Mouse (Mus musculus) gastrocnemius, postnatal 25 days (tissue): ENCODE measurements around the gene Parp8. TPM values are rescaled to one million over a fixed set of nuclear protein-coding genes. Genes with fewer than 3 reads are reported as not detected.
"Not testable (repeated sequence)": the region's sequence is repeated elsewhere in the genome, so short reads cannot be mapped to it uniquely, and the experiment has no call there.

Experiments
- DNase-seq: peaks from one replicate; pipeline ENCODE4 v3.0.0; 2022
- total RNA-seq, 2 experiments: library from RNA; stranded (reverse); gene quantifications; 1 replicate in 1 of 2; 2 replicates in 1 of 2; pipeline ENCODE4 v1.2.3; 2021

The Parp8 gene
- total RNA-seq, 2 experiments from 2014 or later: 11.1 to 14.9 TPM

DNA sequence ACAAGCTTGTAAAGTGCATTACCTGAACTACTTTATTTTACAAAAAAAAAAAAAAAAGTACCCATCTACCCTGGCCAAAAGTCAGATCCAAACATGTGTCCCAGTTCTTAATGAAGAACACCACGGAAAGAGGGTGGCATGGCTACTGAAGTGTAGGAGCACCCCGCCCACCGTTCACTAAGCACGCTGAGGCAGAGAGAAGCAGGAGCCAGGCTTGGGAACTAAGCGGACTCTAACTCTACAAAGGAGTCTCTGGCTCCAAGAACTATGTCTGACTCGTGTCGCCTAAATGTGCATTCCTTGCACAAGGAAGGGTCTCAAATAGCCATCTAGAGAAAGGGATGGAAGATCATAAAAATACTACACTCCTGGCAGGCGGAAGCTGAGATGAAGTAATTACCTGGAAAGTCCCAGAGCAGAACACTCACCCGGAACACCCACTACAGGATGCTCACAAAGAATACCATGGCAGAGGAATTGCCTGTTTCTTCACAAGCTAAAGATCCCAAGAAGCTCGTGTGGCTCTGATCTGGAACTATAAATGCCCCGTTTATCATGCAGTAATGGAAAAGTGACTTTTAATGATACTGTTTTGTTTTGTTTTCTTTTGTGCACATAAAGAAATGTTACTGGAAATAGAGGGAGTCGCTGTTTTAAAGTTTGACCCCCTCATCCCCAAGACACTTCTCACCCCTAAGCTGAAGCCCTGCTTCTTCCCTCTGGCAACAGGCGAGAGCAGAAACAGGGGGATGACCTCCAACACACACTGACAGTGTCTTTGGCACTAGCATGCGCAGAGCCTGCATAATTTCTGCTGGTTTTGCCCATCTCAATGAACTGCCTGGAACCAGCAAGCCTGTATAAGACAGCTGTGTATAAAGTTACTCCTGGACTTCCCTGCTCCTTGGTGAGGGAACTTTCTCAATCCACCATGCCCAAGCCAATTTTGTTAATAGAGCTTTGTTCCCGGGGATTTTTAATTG lies 62.6 kb downstream of the Parp8 start:
- DNase-seq: no peak

DNA sequence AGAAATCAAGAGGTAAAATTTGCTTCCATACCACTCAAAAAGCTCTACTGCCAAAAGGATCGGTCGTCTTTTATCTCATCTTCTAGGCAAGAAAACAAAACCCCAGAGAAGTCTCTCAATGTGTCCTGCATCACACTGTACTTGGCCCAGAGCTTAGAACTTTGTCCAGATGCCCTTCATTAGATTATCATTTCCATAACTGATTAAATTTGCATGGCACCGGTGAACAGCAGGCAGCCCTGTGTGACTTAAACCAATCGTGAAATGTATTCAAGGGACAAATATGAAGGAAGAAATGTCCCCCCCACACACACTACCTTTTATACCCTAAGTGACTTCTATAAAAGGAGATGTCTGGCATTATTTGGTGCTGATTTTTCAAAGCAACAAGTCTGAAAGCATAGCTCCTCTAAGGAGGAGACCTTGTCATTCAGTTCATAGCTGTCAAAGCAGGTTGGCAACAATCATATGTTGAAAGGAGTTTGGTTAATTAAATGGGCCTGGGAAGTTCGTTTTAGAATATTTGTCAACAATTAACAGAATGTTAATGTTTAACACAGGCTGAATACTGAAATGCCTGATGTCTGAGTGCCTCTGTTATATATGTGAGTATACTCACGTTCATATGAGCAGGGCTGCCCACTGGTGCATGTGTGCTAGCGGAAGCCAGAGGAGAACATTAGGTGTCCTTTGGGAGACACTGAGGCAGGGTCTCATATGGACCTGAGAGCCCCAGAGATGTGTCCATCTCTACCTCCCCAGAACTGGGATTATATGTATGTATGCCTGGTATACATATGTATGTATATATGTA lies 66.4 kb downstream of the Parp8 start:
- DNase-seq: no peak

DNA sequence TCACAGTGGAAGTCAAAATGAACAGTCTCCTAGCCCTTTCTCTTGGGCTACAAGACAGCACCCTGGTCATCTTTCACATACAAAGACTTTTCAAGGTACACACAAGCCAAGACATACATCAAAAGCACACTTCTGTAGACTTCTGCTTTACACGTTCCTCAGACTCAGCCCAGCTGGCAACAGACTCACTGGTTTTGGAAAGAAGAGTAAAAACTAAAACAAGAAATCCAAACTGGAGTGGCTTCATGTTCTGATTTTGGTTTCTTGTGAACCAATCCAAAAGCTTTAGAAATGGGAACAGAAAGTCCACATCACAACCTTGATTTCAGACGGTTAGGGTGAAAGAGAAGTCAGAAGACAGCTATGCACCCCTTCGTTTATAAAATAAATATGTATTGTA lies 67.8 kb downstream of the Parp8 start:
- no peak for DNase-seq

DNA sequence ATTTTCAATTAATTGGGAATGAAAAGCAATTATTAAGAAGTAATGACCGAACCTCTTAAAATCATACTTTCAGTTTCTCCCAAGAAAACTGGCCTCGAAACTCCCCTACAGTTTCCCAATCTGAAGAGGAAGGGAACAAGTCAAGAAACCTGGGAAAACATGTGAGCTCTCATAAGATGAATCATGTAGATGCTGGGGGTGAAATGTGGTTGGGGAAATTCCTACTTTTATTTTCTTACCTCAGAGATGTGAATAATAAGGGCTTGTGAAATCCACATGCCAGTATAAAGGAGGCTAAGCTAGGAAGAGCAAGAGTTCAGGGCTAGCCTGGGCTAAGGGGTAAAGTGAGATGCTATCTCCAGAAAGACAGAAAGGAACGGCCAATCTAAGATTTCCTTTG lies 74.0 kb downstream of the Parp8 start:
- no peak for DNase-seq

DNA sequence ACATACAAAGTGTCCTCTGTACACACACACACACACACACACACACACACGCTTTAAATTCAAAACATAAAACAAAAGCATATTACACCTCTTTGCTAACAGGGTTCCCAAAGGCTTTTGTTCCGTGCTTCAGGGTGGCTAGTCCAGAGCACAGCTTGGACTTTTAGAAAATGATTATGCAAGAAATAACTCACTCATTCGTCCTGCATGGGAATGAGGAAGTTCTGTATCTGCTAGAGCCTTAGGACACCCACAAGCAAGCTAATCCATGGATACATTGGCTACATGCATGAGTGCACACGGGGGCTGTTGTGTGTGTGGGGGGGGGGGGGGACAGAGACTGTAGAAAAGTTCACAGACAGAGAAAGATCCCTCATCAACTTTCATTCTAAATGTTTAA lies 75.8 kb downstream of the Parp8 start:
- DNase-seq: no peak

DNA sequence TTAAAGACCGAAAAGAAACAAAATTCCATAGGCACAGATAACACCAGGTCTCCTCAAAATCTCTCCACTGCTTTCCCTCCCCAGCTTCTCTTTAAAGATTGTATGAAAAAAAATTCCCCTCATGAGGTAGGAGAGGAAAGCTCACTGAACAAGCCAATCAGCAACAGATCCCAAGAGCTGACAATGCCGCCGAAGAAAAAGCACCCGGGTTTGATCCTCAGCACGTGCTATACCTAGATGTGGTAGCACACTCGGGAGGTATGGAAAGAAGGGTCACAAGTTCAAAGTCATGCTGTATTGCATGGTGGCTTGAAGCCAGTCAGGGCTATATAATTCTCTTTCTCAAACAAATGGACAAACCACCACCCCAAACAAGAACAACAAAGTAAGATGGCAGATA lies 76.3 kb downstream of the Parp8 start:
- no peak for DNase-seq

DNA sequence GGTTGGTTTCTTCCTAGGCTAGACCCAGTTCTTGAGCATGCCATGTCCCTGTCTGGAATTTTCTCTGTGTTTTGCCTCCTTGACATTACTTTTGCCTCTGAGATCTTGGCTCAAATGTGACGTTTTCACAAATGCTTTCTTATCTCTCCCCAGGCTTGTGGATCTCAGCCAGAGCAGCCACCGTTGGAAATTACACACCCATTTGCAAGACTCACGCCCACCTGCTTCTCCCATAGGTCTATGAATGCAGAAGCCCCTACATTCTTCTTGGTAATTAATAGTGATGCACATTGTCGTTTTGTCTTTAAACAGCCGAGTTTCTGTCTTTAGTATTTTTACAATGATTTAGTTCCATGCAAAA lies 77.1 kb downstream of the Parp8 start:
- DNase-seq: no peak

DNA sequence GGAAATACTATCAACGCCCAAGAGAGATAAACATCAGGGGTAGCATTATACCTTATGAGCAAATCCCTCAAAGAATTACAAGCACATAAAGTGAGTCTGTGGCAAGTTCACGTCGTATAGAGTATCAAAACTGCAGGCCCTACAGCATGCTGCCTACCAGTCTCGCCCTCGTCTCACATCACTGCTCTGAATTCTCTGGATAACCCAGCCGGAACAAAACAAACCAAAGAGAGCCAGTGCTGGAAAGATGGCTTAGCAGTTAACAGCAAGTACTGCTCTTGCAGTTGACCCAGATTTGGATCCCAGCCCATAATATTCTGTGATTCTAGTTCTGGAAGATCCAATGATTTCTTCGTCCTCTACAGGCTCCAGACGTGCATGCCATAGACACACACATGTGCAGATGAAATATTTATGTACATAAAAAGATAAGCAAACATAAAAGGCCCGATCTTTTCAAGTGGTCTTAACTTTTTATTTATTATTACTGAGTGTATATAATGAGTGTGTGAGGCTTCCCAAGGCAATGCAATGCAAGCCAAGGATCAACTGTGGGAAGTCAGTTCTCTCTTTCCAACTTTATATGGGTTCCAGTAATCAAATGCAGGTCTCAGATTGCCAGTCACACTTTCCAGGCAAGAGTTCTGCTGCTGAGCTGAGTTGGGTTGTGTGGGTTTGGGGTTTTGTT lies 77.6 kb downstream of the Parp8 start:
- DNase-seq: no peak

DNA sequence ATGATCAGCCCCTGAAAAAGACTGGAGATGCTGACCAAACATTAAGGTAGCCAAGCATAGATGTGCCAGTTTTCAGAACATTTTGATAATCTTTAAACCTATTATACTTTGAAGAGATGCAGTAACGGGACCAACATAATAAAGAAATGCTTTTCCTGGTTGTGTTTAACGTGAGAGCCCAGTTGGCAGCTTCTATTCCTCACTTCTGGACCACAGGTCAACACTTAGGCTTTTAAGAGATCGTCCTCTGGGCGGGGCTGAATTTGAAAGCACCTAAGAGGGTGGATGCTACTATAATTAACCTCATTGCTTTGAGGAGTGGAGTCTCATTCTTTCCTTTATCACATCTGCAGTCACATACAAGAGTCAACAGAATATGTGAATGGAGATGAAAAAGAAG lies 78.8 kb downstream of the Parp8 start:
- no peak for DNase-seq

DNA sequence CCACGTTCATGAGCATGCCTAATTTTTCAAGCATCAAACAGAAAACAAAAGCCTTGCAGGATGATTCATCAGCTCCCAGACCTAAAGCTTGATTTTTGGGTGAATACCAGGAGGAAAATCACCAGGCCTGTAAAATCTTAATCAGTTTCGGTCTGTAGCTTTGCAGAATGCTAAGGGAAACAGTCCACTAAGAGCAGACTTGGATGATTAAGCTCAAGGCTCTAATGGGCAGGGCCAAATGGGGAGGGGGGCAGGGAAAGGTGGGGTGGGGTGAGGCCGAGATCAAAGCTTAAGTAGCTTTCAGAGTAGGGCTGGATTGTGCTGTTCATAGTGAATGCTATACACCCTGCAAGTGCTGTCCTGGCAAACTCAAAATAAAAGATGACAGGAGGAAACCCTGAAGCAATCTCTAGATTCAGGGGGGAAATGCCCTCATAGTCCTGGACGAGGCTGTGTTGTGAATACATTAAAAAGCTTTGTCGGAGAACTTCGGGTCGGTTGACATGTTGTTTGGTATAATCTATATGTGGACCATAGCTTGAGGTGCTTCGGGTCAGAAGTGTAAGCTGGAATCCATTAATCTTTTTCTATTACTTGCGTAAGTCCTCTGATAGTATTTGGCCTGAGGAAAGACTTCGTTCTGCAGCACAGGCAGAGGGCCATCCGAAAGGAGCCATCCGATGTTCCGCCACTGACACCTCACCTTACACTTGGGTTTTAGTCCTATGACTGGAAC lies 83.9 kb downstream of the Parp8 start:
- no peak for DNase-seq

DNA sequence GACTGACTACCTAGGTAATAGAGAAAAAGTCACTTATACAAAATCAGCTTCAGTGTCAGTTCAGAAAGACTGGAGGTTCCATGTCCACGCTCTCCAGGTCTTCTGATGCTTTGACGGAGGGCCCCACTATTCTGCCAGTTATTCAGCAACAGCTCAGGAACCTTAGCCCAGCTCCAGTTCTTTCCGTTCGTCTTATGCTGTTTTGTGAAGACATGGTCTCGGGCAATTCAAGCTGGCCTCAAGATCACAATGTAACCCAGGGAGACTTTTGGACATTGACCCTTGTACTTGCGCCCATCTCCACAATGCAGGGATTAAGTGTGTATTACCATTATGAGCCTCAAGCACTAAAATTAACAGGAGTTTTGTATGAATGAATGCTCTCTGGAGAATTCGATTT lies 84.6 kb downstream of the Parp8 start:
- DNase-seq: no peak

DNA sequence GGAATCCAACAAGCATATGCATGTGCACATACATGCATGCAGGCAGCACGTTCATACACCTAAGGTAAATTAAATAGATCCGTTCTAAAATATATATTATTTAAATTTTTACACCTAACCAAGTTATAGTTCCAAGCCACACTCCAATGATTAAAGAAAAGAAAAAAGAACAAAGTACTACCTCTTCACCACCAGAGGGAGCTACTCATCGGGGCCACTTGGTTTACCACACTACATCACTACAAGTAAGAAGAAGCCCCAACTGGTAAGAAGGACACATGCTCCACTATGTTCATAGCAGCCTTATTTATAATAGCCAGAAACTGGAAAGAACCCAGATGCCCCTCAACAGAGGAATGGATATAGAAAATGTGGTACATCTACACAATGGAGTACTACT lies 88.3 kb downstream of the Parp8 start:
- DNase-seq: not testable (repeated sequence)

DNA sequence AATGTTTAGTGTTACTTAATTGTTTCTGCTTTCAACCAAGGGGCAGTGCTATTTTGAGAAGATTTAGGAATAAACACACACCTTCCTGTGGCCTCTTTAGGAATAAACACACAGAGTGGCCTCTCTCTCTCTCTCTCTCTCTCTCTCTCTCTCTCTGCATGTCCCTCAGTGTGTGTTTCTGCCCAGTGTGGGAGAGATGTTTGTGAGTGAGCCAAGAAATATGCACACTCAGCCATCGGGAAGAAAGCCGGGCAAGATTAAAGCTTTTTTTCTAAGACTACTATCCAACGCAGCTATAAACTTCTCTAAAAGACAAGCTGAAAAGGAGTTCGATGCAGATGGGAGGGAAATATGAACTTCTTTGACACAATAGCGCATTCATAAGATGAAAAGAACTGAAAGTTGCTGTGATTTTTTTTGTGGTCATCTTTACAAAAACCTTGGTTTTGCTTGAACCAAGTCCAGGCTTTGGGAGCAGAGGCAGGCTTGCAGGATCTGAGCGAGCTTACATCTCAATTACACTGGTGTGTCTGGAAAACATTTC lies 107.9 kb downstream of the Parp8 start:
- DNase-seq: no peak

DNA sequence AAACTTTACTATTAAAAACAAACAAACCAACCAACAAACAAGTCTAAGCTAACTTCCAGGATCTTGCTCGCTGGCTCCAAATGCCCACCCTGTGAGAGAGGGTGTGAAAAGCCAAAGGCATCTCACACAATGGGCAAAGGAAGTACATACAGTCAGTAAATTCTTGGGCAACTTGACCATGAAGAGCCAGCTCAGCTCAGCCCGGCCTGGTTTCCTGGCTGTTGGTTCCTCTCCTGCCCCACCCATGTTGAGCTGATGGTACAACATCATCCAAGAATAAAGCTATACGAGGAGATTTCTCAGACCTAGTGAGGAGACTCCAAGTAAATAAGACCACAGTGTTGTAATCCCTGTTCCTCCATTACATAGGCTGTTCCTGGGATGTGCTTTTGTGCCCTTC lies 117.1 kb downstream of the Parp8 start:
- DNase-seq: no peak

DNA sequence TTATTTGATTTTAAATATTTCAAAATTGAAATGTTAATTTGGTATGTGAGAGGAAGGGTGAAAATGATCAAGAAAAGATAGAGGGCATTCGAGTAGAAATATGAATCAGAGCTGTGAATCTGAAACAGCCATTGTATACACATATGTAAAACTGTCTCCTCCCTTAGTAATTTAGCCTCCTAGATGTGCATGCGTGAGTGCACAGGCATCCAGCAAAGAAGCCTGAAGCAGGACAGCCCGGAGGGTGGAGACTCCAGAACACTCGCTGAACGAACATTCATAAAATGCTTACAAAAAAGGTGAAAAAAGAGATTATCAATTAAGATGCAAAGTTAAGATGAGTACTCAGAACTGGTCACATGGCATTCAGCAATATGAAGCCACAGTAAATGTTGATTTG lies 121.9 kb downstream of the Parp8 start:
- no peak for DNase-seq

DNA sequence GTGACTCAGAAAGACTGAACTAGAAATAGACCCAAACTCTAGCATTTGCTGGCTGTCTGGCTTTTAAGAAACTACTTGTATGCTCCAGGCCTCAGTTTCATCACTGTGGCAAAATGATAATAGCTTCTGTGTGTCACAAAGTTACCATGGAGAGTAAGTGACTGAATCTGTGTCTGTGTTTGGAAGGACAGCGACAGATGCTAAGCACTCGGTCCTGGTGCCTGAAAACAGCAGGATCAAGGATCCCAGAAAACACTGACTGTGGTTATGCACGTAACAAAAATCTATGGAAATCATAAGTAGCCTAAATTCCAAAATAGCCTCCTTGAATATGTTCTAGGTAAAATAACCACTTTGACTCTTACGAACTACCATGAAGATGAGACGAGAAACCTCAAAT lies 126.9 kb downstream of the Parp8 start:
- DNase-seq: no peak

DNA sequence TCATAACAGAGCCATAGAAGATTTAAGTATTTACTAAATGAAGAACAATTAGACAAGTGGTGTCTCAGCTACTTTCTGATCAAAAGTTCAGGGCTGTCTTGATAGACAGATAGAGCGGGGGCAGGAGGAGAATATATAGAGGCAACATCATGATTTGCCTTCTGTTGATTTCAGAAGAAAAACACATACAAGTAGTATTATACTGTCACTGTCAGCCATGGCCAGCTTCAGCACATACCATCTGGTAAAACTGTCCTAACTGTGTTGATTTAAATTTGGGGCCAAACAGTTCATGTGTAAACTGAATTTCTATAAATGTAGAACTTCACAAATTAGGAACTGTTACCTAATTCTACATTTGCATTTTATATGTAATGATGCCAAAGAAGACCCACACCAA lies 127.6 kb downstream of the Parp8 start:
- DNase-seq: no peak

DNA sequence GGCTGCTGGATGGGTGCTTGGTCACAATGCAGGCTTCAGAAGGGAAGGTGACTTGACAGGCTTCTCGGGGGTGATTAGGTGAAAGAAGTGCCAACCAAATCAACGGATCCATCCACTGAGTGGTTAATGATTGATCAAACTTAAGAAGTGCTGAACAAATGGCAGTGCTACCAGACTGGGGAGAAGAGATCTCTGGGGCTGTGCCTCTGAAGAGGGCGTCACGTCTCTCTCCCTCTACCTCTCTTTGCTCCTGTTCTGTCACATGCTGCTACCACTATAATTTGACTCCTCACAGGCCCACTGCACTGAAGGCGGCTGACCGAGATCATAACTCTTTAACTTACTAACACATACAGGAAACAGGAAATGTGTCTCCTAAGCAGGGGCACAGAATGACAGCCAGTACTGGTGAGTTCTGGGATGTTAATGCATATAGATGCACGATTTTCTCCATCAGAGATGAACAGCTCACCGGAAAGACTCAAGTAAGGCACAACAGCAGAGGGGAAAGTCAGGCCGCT lies 140.9 kb downstream of the Parp8 start:
- DNase-seq: no peak

DNA sequence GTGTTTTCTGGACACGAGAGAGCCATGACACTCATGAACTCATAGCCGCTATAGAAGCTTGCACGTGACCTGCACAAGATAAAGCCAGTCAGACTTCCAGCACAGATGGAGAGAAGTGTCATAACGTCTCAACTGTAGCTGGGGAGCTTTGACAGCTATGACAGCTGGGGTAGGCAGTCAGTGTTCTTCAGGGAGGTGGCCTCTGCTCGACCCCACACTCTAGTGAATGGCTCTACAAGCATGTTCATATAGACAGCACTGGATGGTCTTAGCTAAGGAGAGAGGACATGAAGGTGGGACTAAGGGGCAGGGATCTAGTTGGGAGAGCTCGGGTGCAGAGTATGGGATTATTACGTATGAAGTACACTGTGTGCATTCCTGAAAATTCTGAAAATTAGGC lies 143.1 kb downstream of the Parp8 start:
- DNase-seq: no peak

DNA sequence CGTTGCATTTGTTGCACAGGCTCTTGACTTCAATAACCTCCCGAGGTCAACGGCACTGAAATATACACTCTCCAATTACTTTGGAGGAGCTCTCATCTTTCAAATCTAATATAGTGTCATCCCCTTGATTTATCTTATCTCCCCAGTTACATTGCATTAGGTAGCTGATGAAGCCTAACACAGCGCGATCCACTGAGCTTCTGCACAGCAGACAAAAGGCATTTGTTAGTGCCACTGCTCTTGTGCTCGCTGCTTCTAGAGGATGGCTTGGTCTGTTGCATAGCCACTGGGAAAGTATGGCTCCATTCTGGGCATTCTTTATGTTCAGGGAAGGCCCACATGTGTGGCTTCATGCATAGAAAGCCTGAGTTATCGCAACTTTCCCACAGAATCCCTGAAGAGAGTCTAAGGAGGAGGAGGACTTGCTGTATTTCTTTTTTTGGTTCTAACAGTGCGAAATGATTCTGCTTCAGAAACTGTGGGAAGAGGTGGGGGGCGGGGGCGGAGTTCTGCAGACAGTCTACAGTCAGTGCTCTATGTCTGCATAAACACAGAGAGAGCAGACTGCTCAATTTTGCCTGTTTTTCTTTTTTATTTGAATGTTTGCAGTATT lies 145.7 kb downstream of the Parp8 start:
- no peak for DNase-seq

DNA sequence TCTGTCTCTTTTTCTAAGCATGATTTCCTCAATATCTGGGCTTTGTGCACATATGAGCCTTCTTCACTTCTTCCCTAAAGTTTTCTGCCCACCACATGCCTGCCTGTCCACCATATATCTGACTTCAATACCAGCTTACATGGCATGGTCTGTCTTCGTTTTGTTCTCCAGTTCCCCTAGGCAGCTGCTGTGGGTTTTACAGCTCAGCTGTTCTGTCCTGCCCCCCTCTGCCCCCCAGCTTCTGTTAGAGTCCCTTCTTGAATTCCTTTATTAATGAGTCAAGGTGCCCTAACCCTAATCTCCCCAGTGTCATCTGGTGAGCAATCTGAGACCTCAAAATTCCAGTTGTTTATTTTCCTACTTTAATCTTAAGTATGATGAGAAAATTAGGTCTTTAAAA lies 155.1 kb downstream of the Parp8 start:
- no peak for DNase-seq
